Comparison of ENCODE assay signal across 16 mouse cellular contexts in genomic region chr15:102006317-102006716, GRCm38 (mm10). TPM values are rescaled to one million over a fixed set of nuclear protein-coding genes. Genes with fewer than 3 reads are reported as not detected.
DNase-seq lines count a peak whose midpoint lies in the region; ATAC-seq and TF ChIP-seq lines count a peak whose summit lies in the region.
"Had no signal": no experiment of that assay in that cellular context is flagged by ENCODE, and none has a peak within 500 bp of the region (broad histone marks: within the 10 kb centered on the region; RNA-seq: fewer than 3 reads in every experiment).

No protein-coding gene starts in this region.

- 0 out of 2 replicates have a peak overlapping the region, but pooled peaks have one; percentile 13 for H3K4me2 ChIP-seq in limb, embryonic 12.5 days
- H3K4me2 ChIP-seq in kidney, postnatal 0 days (ENCODE audit: low read length) = no peak overlapping the region
- H3K4me2 ChIP-seq in lung, embryonic 14.5 days = peak overlapping the region; percentile 21; the same call in 1 of the 2 replicates
- H3K4me2 ChIP-seq: embryonic facial prominence, embryonic 12.5 days; heart, embryonic 12.5 days; midbrain, embryonic 15.5 days had no signal

- peaks cover 66% of the 10 kb centered on the region for H3K27me3 ChIP-seq in limb, embryonic 12.5 days
- H3K27me3 ChIP-seq in limb, embryonic 10.5 days (ENCODE audit: low read depth, poor library complexity, severe bottlenecking) = peaks cover 70% of the 10 kb centered on the region
- H3K27me3 ChIP-seq in kidney, postnatal 0 days (ENCODE audit: insufficient read depth, low read length) = no peaks in the 10 kb centered on the region
- peaks cover 38% of the 10 kb centered on the region for H3K27me3 ChIP-seq in lung, embryonic 14.5 days (ENCODE audit: insufficient read depth, low read length)
- H3K27me3 ChIP-seq: Patski had no signal

- WGBS in limb, embryonic 12.5 days = 21% methylated on average over 11 of the region's 11 CpGs
- WGBS in limb, embryonic 10.5 days = 15% methylated on average over 11 of the region's 11 CpGs
- WGBS in kidney, postnatal 0 days = 28% methylated on average over 11 of the region's 11 CpGs
- WGBS in lung, embryonic 14.5 days = 21% methylated on average over 11 of the region's 11 CpGs

- no peaks in the 10 kb centered on the region for H3K9me3 ChIP-seq in limb, embryonic 12.5 days
- H3K9me3 ChIP-seq in limb, embryonic 10.5 days (replicated peaks) = no peaks in the 10 kb centered on the region
- no peaks in the 10 kb centered on the region for H3K9me3 ChIP-seq in kidney, postnatal 0 days (replicated peaks; ENCODE audit: low read length)
- H3K9me3 ChIP-seq in lung, embryonic 14.5 days (ENCODE audit: low read depth, low read length) = no peaks in the 10 kb centered on the region
- H3K9me3 ChIP-seq: embryonic facial prominence, embryonic 12.5 days; heart, embryonic 12.5 days; midbrain, embryonic 15.5 days had no signal

- no peak overlapping the region for H3K4me3 ChIP-seq in limb, embryonic 12.5 days (replicated peaks)
- no peak overlapping the region for H3K4me3 ChIP-seq in limb, embryonic 10.5 days
- no peak overlapping the region for H3K4me3 ChIP-seq in kidney, postnatal 0 days (replicated peaks; ENCODE audit: low read depth, low read length)
- no peak overlapping the region for H3K4me3 ChIP-seq in lung, embryonic 14.5 days (ENCODE audit: low read depth, low read length)
- H3K4me3 ChIP-seq: embryonic facial prominence, embryonic 12.5 days; heart, embryonic 12.5 days; midbrain, embryonic 15.5 days had no signal

- intact Hi-C loops in heart, postnatal 36 days (cut with DNase I) = no loop called here

- H3K9ac ChIP-seq in limb, embryonic 12.5 days (replicated peaks) = no peak overlapping the region
- H3K9ac ChIP-seq in kidney, postnatal 0 days (ENCODE audit: low read depth, low read length) = no peak overlapping the region
- no peak overlapping the region for H3K9ac ChIP-seq in lung, embryonic 14.5 days
- H3K9ac ChIP-seq: embryonic facial prominence, embryonic 12.5 days; heart, embryonic 12.5 days; midbrain, embryonic 15.5 days had no signal

- H3K36me3 ChIP-seq in limb, embryonic 12.5 days = no peaks in the 10 kb centered on the region
- H3K36me3 ChIP-seq in limb, embryonic 10.5 days = no peaks in the 10 kb centered on the region
- no peaks in the 10 kb centered on the region for H3K36me3 ChIP-seq in kidney, postnatal 0 days (ENCODE audit: insufficient read depth, low read length)
- no peaks in the 10 kb centered on the region for H3K36me3 ChIP-seq in lung, embryonic 14.5 days (ENCODE audit: insufficient read depth)
- H3K36me3 ChIP-seq: embryonic facial prominence, embryonic 12.5 days; heart, embryonic 12.5 days; midbrain, embryonic 15.5 days had no signal

- H3K4me1 ChIP-seq in limb, embryonic 12.5 days (replicated peaks) = peaks cover 36% of the 10 kb centered on the region
- H3K4me1 ChIP-seq in limb, embryonic 10.5 days = peaks cover 64% of the 10 kb centered on the region
- peaks cover 11% of the 10 kb centered on the region; the same call in 1 of the 2 replicates for H3K4me1 ChIP-seq in kidney, postnatal 0 days (replicated peaks; ENCODE audit: insufficient read depth, low read length)
- no peaks in the 10 kb centered on the region; the same call in 1 of the 2 replicates for H3K4me1 ChIP-seq in lung, embryonic 14.5 days (ENCODE audit: insufficient read depth)

- DNase-seq in limb, embryonic 10.5 days (ENCODE audit: low spot score) = no peak
- no peak for DNase-seq in kidney, postnatal 0 days (ENCODE audit: low spot score)
- peak; percentile 67 for DNase-seq in lung, embryonic 14.5 days
- DNase-seq in urinary bladder, postnatal 25 days (ENCODE audit: low spot score) = peak; percentile 66
- DNase-seq in layer of hippocampus, adult 8-10 months (ENCODE audit: low spot score in 2 of 2) = no peak
- no peak for DNase-seq in thymus, postnatal 4 days
- DNase-seq in heart, postnatal 36 days = no peak
- DNase-seq: adrenal gland, postnatal 36 days; cerebellum, adult 11-12 months; left cerebral cortex, postnatal 4 days had no signal

- TF ChIP-seq CTCF in kidney, postnatal 0 days (IDR thresholded peaks at IDR 0.05; ENCODE audit: low read depth) = no peak
- no peak for TF ChIP-seq CTCF in lung, embryonic 14.5 days (IDR thresholded peaks at IDR 0.05; ENCODE audit: low read depth)

- ATAC-seq in limb, embryonic 12.5 days (ENCODE audit: insufficient number of reproducible peaks, insufficient read depth, low FRiP score, low TSS enrichment, low read depth) = no peak
- no peak for ATAC-seq in kidney, postnatal 0 days (replicated peaks; ENCODE audit: low FRiP score, low read depth)
- ATAC-seq in lung, embryonic 14.5 days (ENCODE audit: insufficient read depth) = no peak
- ATAC-seq: midbrain, embryonic 15.5 days; Patski had no signal

- H3K27ac ChIP-seq in limb, embryonic 12.5 days = no peak overlapping the region
- H3K27ac ChIP-seq in limb, embryonic 10.5 days = no peak overlapping the region
- H3K27ac ChIP-seq in kidney, postnatal 0 days = peak overlapping the region; percentile 31
- H3K27ac ChIP-seq in lung, embryonic 14.5 days (ENCODE audit: low read depth) = peak overlapping the region; percentile 81
- H3K27ac ChIP-seq: embryonic facial prominence, embryonic 12.5 days; midbrain, embryonic 15.5 days had no signal

RNA-seq across cellular contexts. Expression of gene Krt8, which starts 2.0 kb away (rescaled TPM):
- 10.3 and 11.3 TPM in 2 replicates for polyA plus RNA-seq in limb, embryonic 12.5 days (2016; fragmentation: Nextera tagmentation; extraction: Ambion mirVana)
- 29.3 and 42.6 TPM in 2 replicates for polyA plus RNA-seq in limb, embryonic 10.5 days (2016; fragmentation: Nextera tagmentation; extraction: Ambion mirVana)
- 305 and 333 TPM in 2 replicates for polyA plus RNA-seq in kidney, postnatal 0 days (2015; fragmentation: Nextera tagmentation; extraction: Ambion mirVana)
- polyA plus RNA-seq in lung, embryonic 14.5 days (2014; fragmentation: Nextera tagmentation; extraction: Ambion mirVana) = 183 and 192 TPM in 2 replicates
- total RNA-seq in layer of hippocampus, adult 8-10 months (2022) = under 1 TPM in 3 of 4 experiments, not detected in 1; 0.22 to 0.56 (median 0.43) TPM
- 1 to 10 TPM; 1.4 to 2.5 TPM for total RNA-seq in heart, postnatal 36 days (2021)
- total RNA-seq: neutrophil, adult 5-6 weeks had no signal

RNA-seq across cellular contexts. Expression of gene Krt18, which starts 21.7 kb away (rescaled TPM):
- 21.2 and 21.5 TPM in 2 replicates for polyA plus RNA-seq in limb, embryonic 12.5 days (2016; fragmentation: Nextera tagmentation; extraction: Ambion mirVana)
- 33.4 and 49.5 TPM in 2 replicates for polyA plus RNA-seq in limb, embryonic 10.5 days (2016; fragmentation: Nextera tagmentation; extraction: Ambion mirVana)
- 252 and 256 TPM in 2 replicates for polyA plus RNA-seq in kidney, postnatal 0 days (2015; fragmentation: Nextera tagmentation; extraction: Ambion mirVana)
- 148 TPM in 2 replicates for polyA plus RNA-seq in lung, embryonic 14.5 days (2014; fragmentation: Nextera tagmentation; extraction: Ambion mirVana)
- 1 to 10 TPM in 2 of 4 experiments, under 1 TPM in 1, not detected in 1; 0.23 to 2.4 (median 2.3) TPM for total RNA-seq in layer of hippocampus, adult 8-10 months (2022)
- 1 to 10 TPM; 2.5 to 5.1 TPM for total RNA-seq in heart, postnatal 36 days (2021)

RNA-seq across cellular contexts. Expression of gene Krt78, which starts 52.2 kb away (rescaled TPM):
- not detected in 2 replicates for polyA plus RNA-seq in limb, embryonic 12.5 days (2016; fragmentation: Nextera tagmentation; extraction: Ambion mirVana)
- polyA plus RNA-seq in limb, embryonic 10.5 days (2016; fragmentation: Nextera tagmentation; extraction: Ambion mirVana) = 0.08 TPM in 1 of 2 replicates, not detected in the other
- 0.07 TPM in 1 of 2 replicates, not detected in the other for polyA plus RNA-seq in kidney, postnatal 0 days (2015; fragmentation: Nextera tagmentation; extraction: Ambion mirVana)
- polyA plus RNA-seq in lung, embryonic 14.5 days (2014; fragmentation: Nextera tagmentation; extraction: Ambion mirVana) = 0.05 TPM in 2 replicates
- not detected for total RNA-seq in layer of hippocampus, adult 8-10 months (2022)
- total RNA-seq in heart, postnatal 36 days (2021) = not detected
- total RNA-seq: adrenal gland, postnatal 36 days; left cerebral cortex, postnatal 4 days; neutrophil, adult 5-6 weeks had no signal
- polyA plus RNA-seq: embryonic facial prominence, embryonic 12.5 days; heart, embryonic 12.5 days; midbrain, embryonic 15.5 days had no signal

Comparison
In these comparisons a context has a peak if more than half of its experiments do, and no peak if none do; other contexts are left out.
1. H3K27ac ChIP-seq: peak in kidney, postnatal 0 days (single experiment) and lung, embryonic 14.5 days (single experiment); none in limb, embryonic 12.5 days (single experiment) and limb, embryonic 10.5 days (single experiment).
2. DNase-seq: peak in lung, embryonic 14.5 days (single experiment) and urinary bladder, postnatal 25 days (single experiment); none in limb, embryonic 10.5 days (single experiment), kidney, postnatal 0 days (single experiment), layer of hippocampus, adult 8-10 months (0 of 2), thymus, postnatal 4 days (single experiment) and heart, postnatal 36 days (0 of 2).